Mouse (Mus musculus) urinary bladder, adult 18-20 months (tissue): ENCODE measurements around the gene Ube2e1.
"Not testable (repeated sequence)": the region's sequence is repeated elsewhere in the genome, so short reads cannot be mapped to it uniquely, and the experiment has no call there.

Experiments used
- DNase-seq, 2 experiments: peaks; one replicate each; pipeline ENCODE4 v3.0.0; 2022; ENCODE audit warnings: low spot score in 2 of 2, mixed read lengths in 2 of 2

Ube2e1 gene

GRCm38 (mm10) chr14:18317457-18318411 is 13.9 kb downstream of the Ube2e1 start:
- no peak for DNase-seq

DNA sequence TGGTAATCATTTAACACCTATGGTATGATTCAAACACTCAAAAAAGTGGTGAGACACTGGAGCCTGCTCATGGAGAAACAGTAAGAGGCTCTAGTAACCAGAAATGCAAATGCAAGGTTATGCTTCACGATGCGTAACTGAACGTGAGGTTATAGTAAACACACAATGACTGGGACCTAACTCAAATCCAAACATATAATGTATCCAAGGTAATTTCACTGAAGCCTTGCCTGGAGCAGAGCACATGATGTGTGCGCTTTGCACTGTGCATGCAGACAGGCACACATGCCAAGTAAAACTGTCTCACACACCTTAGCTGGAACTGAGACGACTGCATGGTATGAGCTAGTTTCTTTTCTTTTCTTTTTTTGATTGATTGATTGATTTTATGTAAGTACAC is 27.5 kb downstream of the Ube2e1 start:
- DNase-seq, result no peak

DNA sequence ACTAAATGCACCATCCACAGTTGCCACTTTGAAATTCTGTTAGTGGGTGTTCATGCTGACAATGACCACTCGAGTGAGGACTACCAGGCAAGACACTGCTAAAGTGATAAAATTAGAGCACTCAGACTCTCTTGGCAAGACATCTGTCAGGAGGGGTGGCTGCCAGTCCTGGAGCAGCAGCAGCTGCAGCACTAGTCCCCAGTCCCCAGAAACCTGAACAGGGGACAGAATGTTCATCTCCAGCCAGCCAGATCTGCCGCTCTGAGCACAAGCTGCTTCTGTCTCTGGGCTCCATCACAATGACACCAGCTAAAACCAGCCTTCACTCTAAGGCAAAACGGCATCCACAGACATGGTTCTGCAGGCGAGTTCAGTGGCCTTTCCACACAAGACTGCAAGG is 28.4 kb downstream of the Ube2e1 start:
- no peak for DNase-seq

DNA sequence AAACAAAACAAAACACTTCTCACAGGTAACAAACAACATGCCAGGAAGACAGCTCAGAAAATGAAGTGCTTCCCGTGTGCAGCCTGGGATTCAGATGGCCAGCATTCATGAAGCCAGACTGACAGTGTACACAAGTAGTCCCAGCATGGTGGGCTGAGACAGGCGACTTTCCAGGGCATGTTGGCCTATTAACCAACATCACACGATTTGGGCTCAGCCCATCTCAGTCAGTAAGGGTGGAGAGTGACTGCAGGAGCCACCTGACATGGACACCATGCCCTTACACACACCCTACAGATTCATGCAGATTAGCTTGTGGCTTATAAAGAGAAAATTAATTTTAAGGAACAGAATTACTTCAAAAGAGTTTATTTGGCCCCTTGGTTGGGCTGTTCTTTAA is 28.9 kb downstream of the Ube2e1 start:
- DNase-seq, result no peak

DNA sequence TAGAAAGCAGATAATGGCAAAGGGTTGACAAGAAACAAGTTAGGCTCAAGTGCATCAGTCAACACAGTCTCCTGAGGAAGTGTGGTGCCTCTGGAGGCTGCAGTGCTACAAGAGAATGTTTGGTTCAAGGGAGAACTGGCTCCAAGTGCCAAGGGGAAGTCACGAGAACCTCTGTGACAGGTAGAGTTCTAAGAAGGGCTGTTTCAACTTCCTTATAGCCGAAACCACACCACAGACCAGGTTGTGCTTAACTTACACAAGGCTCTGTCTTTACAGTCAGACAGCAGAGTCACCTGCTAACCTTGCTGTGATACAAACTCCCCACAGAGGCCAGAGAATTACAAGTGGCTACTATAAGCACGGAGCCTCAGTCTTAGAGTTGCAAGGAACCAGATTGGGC is 30.1 kb downstream of the Ube2e1 start:
- no peak for DNase-seq

DNA sequence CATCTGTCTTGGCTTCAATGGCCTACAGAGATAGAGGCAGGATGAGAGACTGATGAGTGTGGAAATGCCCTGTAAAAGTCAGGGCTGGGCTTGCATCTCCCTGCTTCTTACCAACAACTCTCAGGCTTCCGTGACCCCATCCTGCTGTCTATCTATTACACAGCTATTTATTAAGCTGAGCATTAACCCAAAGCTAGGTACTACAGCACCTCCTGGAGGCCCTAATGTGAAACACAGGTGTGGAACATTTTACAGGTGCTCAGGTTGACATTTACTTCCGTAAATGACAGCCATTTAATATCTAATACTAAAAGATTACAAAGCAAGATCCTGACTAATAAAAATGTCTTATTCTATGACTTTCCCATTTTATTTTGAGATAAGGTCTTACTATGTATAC is 31.0 kb downstream of the Ube2e1 start:
- no peak for DNase-seq

DNA sequence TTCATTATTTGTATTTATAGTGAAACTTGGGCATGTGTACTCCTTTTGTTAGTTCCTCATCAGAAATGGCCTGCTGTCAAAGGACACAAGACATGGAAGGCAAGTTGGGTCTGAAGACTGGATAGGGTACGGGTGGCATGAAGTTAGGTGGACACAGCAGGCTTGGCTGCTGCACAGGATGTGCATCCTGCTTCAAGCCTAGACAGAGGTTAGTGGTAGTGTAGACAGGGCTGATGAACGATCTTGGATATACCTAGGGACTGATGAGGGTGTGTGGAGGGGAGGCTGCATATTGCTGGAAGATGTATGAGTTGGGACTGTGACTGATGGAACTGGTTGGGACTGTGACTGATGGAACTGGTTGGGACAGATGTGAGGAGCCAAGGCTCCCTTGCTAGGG is 32.8 kb downstream of the Ube2e1 start:
- no peak for DNase-seq

GRCm38 (mm10) chr14:18297441-18297840 is 34.2 kb downstream of the Ube2e1 start:
- no peak for DNase-seq

DNA sequence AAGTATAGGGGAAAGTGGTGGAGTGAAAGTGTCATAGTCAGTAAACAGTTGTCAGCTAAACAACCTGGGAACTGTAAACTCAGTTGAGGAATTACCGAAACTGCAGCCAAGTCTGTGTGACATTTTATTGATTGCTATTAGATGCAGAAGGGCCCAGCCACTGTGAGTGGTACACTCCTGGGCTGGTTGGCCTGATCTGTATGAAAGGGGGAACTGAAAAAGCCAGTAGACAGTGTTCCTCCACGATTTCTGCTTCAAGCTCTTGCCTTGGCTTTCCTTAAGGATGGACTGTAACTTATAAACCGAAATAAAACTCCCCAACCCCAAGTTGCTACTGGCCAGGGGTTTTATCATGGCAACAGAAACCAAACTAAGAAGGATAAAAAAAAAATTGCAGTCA is 39.1 kb downstream of the Ube2e1 start:
- DNase-seq, result no peak

DNA sequence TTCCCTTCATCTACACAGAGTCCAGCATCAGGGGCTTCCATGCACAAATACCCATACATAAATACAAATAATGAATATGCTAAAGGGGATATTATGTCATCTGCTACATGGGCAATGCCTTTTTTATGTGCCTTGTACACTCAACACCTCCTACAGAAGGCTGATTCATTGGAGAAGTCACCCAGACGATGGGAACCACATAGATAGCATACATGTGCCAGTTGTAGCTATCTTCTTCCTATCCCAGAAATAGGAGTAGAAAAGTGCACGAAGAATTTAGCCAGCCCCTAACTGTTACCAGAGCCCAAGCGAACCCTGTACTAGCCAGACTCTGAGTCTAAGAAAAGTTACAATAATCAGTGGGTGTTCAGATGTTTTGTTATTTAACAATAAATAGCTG is 39.5 kb downstream of the Ube2e1 start:
- DNase-seq, result no peak

DNA sequence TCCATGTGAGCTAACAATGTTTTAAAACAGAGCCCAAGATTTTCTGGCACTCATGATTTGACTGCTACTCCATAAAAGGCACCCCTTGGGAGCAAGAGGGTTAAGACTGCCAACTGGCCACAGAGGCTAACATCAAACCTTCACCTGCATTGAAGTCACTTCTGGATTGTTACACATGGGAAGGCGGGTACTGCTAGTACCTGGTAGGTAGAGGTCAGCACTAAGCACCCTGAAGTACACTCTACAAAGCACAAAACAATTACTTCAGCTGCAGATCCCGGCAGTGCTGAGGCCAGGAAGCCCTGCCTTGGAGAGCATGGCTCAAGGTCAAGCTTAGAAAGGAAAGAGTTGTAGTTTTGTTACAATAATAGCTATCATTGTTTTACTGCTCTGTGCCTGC is 44.3 kb downstream of the Ube2e1 start:
- DNase-seq, result no peak

GRCm38 (mm10) chr14:18286441-18286840 is 45.2 kb downstream of the Ube2e1 start:
- no peak for DNase-seq

DNA sequence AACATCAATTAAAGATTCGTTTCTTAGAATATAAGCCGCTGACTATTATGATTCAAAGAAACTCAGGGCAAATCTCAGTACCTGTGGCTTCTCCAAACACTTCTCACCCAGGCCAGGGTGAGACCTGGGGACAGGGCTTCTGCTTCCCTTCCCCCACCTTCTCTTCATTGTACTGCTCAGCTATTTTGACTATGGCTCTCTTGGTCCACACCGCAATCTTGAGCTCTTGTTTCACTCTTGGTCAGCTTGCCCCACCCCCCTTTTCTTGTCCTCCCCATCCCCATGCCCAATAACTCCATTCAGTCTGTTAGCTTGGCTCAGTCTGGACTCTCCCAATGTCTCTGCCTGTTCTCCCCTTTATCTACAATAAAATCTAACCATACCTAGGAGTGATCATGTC is 46.2 kb downstream of the Ube2e1 start:
- no peak for DNase-seq

DNA sequence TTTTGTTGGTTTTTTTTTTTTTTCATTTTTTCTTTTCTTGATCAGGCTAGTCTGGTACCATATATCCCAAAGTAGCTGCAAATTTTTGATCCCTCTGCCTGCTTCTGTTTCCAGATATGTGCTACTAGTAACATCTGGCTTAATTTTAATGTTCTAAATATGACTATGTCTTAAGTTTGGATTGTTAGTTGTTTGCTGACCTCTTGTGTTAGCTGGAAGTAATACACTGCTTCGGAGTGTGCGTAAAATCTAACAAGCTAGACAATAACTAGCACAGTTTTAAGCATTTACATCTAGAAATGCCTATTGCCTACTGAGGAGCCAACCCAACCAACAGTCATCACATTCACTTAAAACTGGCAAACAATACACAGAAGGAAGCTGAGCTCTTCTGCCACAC is 47.1 kb downstream of the Ube2e1 start:
- no peak for DNase-seq

- DNase-seq, result no peak
Measured at GRCm38 (mm10) chr14:18280375-18280774, 51.3 kb downstream of the Ube2e1 start.

- no peak for DNase-seq
Measured at GRCm38 (mm10) chr14:18274526-18274925, 57.1 kb downstream of the Ube2e1 start.

GRCm38 (mm10) chr14:18271666-18272065 is 60.0 kb downstream of the Ube2e1 start:
- DNase-seq, result no peak

DNA sequence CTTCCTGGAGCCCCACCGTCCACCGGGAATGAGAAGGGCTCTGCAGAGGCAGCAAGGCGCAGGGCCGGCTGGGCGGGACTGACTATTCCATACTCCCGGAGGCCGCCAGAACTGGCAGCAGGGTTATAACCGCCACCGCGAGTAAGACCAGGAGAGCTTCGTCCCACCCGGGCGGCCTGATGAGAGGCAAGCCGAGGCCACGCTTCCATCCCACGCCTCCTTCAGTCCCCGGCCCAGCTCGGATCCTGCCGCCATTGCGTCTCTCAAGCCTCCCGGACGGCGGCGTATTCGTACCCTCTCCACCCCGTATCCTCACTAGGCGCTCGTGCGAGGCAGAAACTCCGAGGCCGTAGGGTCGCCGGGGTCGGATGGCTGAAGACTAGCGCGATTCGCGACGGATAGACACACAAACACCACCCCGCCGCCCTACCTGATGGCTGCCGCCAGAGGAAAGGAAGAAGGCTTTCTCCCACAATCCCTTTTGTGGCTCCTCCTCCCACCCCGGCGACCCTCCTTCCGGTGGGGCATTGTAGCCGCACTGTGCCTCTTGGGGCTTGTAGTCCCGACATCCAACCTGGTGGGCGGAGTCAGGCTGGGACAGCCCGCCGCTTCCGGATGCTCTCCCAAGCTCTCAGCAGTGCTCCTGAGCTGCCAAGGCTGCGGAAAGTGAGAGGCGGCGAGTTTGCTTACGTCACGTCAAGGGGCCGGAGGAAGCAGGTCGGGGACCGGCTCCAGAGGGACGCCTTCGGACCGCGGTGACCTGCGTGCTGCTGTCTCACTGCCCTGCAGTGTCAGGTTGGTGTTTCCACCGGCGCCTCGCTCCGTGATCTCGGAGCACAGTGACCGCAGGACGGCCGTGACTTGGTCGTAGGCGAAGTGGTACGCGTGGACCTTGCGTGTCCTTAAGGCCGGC is 60.9 kb downstream of the Ube2e1 start, which contains the start of the genes Nkiras1 and Rpl15:
Gene Nkiras1 (plus strand): TSS at position 608 of the 913 bp plus-strand sequence.
Gene Rpl15 (minus strand): TSS at position 863 of the 913 bp plus-strand sequence.
- DNase-seq, result peak; percentile 95 to 99

DNA sequence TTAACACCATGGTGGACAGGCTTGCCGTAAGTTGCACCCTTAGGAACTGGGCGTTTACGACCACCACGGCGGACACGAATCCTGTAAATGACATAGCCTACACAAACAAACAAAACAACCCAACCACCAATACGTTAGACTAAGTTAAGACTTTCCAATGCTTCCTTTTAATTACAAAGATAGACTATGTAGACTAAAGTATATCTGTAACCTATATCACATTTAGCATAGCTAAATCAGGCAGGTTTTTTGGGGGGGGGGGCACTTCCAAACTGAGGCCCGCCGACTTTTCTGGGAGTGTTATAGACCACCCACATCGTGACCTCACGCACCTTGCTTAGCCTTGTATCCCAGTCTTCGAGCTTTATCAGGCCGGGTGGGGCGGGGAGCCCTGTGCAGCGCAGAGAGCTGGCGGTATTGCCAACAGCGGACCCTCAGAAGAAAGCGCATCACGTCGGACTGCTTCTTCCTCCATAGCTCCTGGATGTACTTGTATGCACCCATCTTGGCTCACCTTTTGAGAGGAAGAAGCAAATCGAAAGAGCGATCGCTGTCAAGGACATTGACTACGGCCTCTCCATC is 61.6 kb downstream of the Ube2e1 start:
- DNase-seq, result not testable (repeated sequence)

- no peak for DNase-seq
Measured at GRCm38 (mm10) chr14:18263427-18263826, 68.2 kb downstream of the Ube2e1 start.

GRCm38 (mm10) chr14:18261203-18261602 is 70.5 kb downstream of the Ube2e1 start:
- no peak for DNase-seq

DNA sequence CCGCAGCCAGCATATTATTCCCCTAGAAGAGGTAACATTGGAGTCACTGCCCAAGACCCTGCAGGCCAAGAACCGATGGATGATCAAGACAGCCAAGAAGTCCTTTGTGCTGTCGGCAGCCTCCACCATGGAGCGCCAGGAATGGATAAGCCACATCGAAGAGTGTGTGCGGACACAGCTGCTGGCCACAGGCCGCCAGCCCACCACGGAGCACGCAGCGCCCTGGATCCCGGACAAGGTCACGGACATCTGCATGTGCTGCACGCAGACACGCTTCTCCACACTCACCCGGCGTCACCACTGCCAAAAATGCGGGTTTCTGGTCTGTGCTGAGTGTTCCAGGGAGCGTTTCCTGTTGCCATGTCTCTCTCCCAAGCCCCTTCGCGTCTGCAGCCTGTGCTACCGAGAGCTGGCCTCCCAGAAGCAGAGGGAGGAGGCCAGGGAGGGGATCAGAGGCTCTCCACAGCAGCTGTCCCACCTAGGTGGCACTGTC is 89.0 kb downstream of the Ube2e1 start:
- DNase-seq, result no peak
